Mouse (Mus musculus) liver, postnatal 0 days (tissue): ENCODE measurements around the gene Trmt5. TPM values are rescaled to one million over a fixed set of nuclear protein-coding genes. Genes with fewer than 3 reads are reported as not detected.
A peak's percentile ranks its signal among the peaks of the same experiment; 100 is the strongest.

Experiments used
- ATAC-seq: fragments of 200-750 bp; cut with Nextera tagmentation; 2 replicates; pipeline ENCODE4 v1.8.0; 2017; ENCODE audit warnings: mild to moderate bottlenecking, moderate library complexity
- DNase-seq: peaks from one replicate; pipeline ENCODE4 v3.0.0-alpha.2; 2016
- H3K27ac ChIP-seq: fragments of 300-500 bp; sonication (generic); 2 replicates; pipeline ENCODE4 v1.5.1; 2014; ENCODE audit warnings: antibody characterized with exemption, moderate library complexity, mild to moderate bottlenecking, low read depth
- H3K27me3 ChIP-seq: fragments of 300-500 bp; sonication (generic); 2 replicates; pipeline ENCODE4 v1.6.1; 2014; ENCODE audit warnings: low read length, control low read depth, mixed read lengths; ENCODE audit not compliant: insufficient read depth
- H3K36me3 ChIP-seq: fragments of 300-500 bp; sonication (generic); replicated peaks from 2 replicates; pipeline ENCODE4 v1.6.1; 2014; ENCODE audit warnings: mild to moderate bottlenecking, control low read depth, low read length, moderate library complexity, mixed read lengths; ENCODE audit not compliant: insufficient read depth
- H3K4me1 ChIP-seq: fragments of 300-500 bp; sonication (generic); 2 replicates; pipeline ENCODE4 v1.6.1; 2014; ENCODE audit warnings: antibody characterized with exemption, mild to moderate bottlenecking, control low read depth; ENCODE audit not compliant: insufficient read depth
- H3K4me2 ChIP-seq: fragments of 300-500 bp; sonication (generic); 2 replicates; pipeline ENCODE4 v1.6.1; 2014; ENCODE audit warnings: low read depth, mild to moderate bottlenecking, low read length, moderate library complexity, mixed read lengths
- H3K4me3 ChIP-seq: fragments of 300-500 bp; sonication (generic); 2 replicates; pipeline ENCODE4 v1.5.1; 2014; ENCODE audit warnings: low read depth, low read length
- H3K9ac ChIP-seq: fragments of 300-500 bp; sonication (generic); replicated peaks from 2 replicates; pipeline ENCODE4 v1.6.1; 2014; ENCODE audit warnings: mild to moderate bottlenecking, moderate library complexity
- H3K9me3 ChIP-seq: fragments of 300-500 bp; sonication (generic); 2 replicates; pipeline ENCODE4 v1.6.1; 2016; ENCODE audit warnings: mild to moderate bottlenecking, control low read depth, low read length, mixed read lengths
- CTCF ChIP-seq: sonication (generic); IDR thresholded peaks from 2 replicates; pipeline ENCODE4 v1.5.1; 2016; ENCODE audit warnings: antibody characterized with exemption, low read depth
- EP300 ChIP-seq: IDR thresholded peaks from 2 replicates; pipeline ENCODE4 v1.6.1; 2016; ENCODE audit warnings: antibody characterized with exemption, low read depth, mild to moderate bottlenecking
- WGBS: fragments of 180-500 bp; shearing (Covaris S2); extraction: QIAGEN DNeasy Blood & Tissue Kit; methylation state at CpG from one replicate; pipeline ENCODE4 v1.1.7; 2014; ENCODE audit not compliant: insufficient replicate concordance; 5-methylcytosine and 5-hydroxymethylcytosine counted together
- polyA plus RNA-seq: library from polyadenylated mRNA; unstranded; fragments of >200 nt; fragmentation: Nextera tagmentation; extraction: Ambion mirVana; gene quantifications from 2 replicates; pipeline ENCODE4 v1.2.1, GENCODE M21; 2015

The Trmt5 gene
- polyA plus RNA-seq, result 4.4 and 4.7 TPM in 2 replicates

GRCm38 (mm10) chr12:73286287-73287092 lies at the start of gene Trmt5, which contains the start of gene Slc38a6:
TSS of gene Trmt5 (minus strand) at chr12:73286710.
TSS of gene Slc38a6 (plus strand) at chr12:73286779.
- Histone ChIP-seq H3K4me2 (peak within 1 kb of the TSS; percentile 88), H3K27me3 (no peaks in the 10 kb centered on the region), H3K27ac (peak within 1 kb of the TSS; percentile 70), H3K4me3 (peak within 1 kb of the TSS; percentile 83), H3K36me3 (no peaks in the 10 kb centered on the region), H3K4me1 (peaks cover 12% of the 10 kb centered on the region), H3K9ac (peak within 1 kb of the TSS; percentile 81), H3K9me3 (no peaks in the 10 kb centered on the region)
- DNase-seq (peak; percentile 93), ATAC-seq (peak; percentile 98)
- no peak for TF ChIP-seq CTCF
- TF ChIP-seq EP300, result no peak
- under 1% methylated on average over 53 of the region's 53 CpGs for WGBS

- H3K36me3 ChIP-seq, result no peaks in the 10 kb centered on the region
- no peaks in the 10 kb centered on the region for H3K27me3 ChIP-seq
- no peak overlapping the region for H3K4me2 ChIP-seq
- no peak overlapping the region for H3K27ac ChIP-seq
- DNase-seq (no peak), ATAC-seq (no peak)
- WGBS, result 62% methylated on average over 8 of the region's 8 CpGs
- no peaks in the 10 kb centered on the region for H3K4me1 ChIP-seq
- H3K9me3 ChIP-seq, result no peaks in the 10 kb centered on the region
- no peak for TF ChIP-seq EP300
- TF ChIP-seq CTCF, result no peak
- no peak overlapping the region for H3K9ac ChIP-seq
- H3K4me3 ChIP-seq, result no peak overlapping the region
Observed at GRCm38 (mm10) chr12:73334051-73334551, 47.6 kb upstream of the Trmt5 start.

GRCm38 (mm10) chr12:73332701-73333100 lies 46.2 kb upstream of the Trmt5 start:
- Histone ChIP-seq H3K36me3 (no peaks in the 10 kb centered on the region), H3K4me1 (no peaks in the 10 kb centered on the region), H3K4me2 (no peak overlapping the region), H3K9ac (no peak overlapping the region), H3K4me3 (no peak overlapping the region), H3K9me3 (no peaks in the 10 kb centered on the region), H3K27me3 (no peaks in the 10 kb centered on the region), H3K27ac (no peak overlapping the region)
- WGBS, result 81% methylated on average over 4 of the region's 4 CpGs
- TF ChIP-seq EP300, result no peak
- no peak for TF ChIP-seq CTCF
- ATAC-seq, result no peak
- DNase-seq, result no peak

- H3K9me3 ChIP-seq, result no peaks in the 10 kb centered on the region
- no peak overlapping the region for H3K4me3 ChIP-seq
- TF ChIP-seq CTCF, result no peak
- no peak for TF ChIP-seq EP300
- no peak overlapping the region for H3K9ac ChIP-seq
- H3K27me3 ChIP-seq, result no peaks in the 10 kb centered on the region
- no peaks in the 10 kb centered on the region for H3K4me1 ChIP-seq
- ATAC-seq (no peak), DNase-seq (no peak)
- no peaks in the 10 kb centered on the region for H3K36me3 ChIP-seq
- H3K27ac ChIP-seq, result no peak overlapping the region
- WGBS, result 78% methylated on average over 7 of the region's 7 CpGs
- no peak overlapping the region for H3K4me2 ChIP-seq
Observed at GRCm38 (mm10) chr12:73330236-73330635, 43.7 kb upstream of the Trmt5 start.

- DNase-seq (no peak), ATAC-seq (no peak)
- Histone ChIP-seq H3K27me3 (no peaks in the 10 kb centered on the region), H3K4me1 (no peaks in the 10 kb centered on the region), H3K36me3 (no peaks in the 10 kb centered on the region), H3K27ac (no peak overlapping the region), H3K4me2 (no peak overlapping the region), H3K4me3 (no peak overlapping the region), H3K9ac (no peak overlapping the region), H3K9me3 (no peaks in the 10 kb centered on the region)
- no peak for TF ChIP-seq CTCF
- TF ChIP-seq EP300, result no peak
- 69% methylated on average over 4 of the region's 4 CpGs for WGBS
Observed at GRCm38 (mm10) chr12:73328448-73329167, 42.1 kb upstream of the Trmt5 start.

- TF ChIP-seq EP300, result no peak
- TF ChIP-seq CTCF, result no peak
- no peaks in the 10 kb centered on the region for H3K9me3 ChIP-seq
- H3K4me2 ChIP-seq, result no peak overlapping the region
- no peaks in the 10 kb centered on the region for H3K36me3 ChIP-seq
- no peak overlapping the region for H3K27ac ChIP-seq
- no peaks in the 10 kb centered on the region for H3K27me3 ChIP-seq
- ATAC-seq (no peak), DNase-seq (no peak)
- H3K4me3 ChIP-seq, result no peak overlapping the region
- 70% methylated on average over 3 of the region's 3 CpGs for WGBS
- no peaks in the 10 kb centered on the region for H3K4me1 ChIP-seq
- no peak overlapping the region for H3K9ac ChIP-seq
Observed at GRCm38 (mm10) chr12:73327381-73327780, 40.9 kb upstream of the Trmt5 start.
